Mouse (Mus musculus) E14TG2a.4 (cell line): Measurements from ENCODE around the gene Zfp983.

Source experiments
- H3K27me3 ChIP-seq: 2 replicates; pipeline ENCODE4 v1.6.1; 2014; ENCODE audit warnings: low read length, control low read depth; ENCODE audit not compliant: insufficient read depth
- H3K36me3 ChIP-seq: 2 replicates; pipeline ENCODE4 v1.6.1; 2014; ENCODE audit warnings: low read length, control low read depth; ENCODE audit not compliant: insufficient read depth
- H3K4me1 ChIP-seq: replicated peaks from 2 replicates; pipeline ENCODE4 v1.6.1; 2014; ENCODE audit warnings: low read depth, low read length, control low read depth
- H3K4me3 ChIP-seq: replicated peaks from 2 replicates; pipeline ENCODE4 v1.5.1; 2014; ENCODE audit warnings: mild to moderate bottlenecking, low read length
- H3K9me3 ChIP-seq: 2 replicates; pipeline ENCODE4 v1.6.1; 2014; ENCODE audit warnings: low read length, control low read depth
- CTCF ChIP-seq: conservative IDR thresholded peaks from 2 replicates; pipeline ENCODE4 v1.5.1; 2014; ENCODE audit warnings: low read length
- NANOG ChIP-seq: IDR thresholded peaks from 2 replicates; pipeline ENCODE4 v1.6.1; 2014; ENCODE audit warnings: borderline replicate concordance, low read length, mixed read lengths
- POU5F1 ChIP-seq: IDR thresholded peaks from 2 replicates; pipeline ENCODE4 v1.6.1; 2014; ENCODE audit warnings: low read length, borderline replicate concordance

The Zfp983 gene

GRCm38 (mm10) chr17:21691560-21691959 is 41.1 kb downstream of the Zfp983 start, which contains the start of gene Gm10226:
Gene Gm10226, plus strand, starts transcription at chr17:21691860.
- Histone ChIP-seq H3K4me3 (no peak within 1 kb of the TSS), H3K36me3 (0 out of 2 replicates have a peak, but pooled peaks cover 3% of the 10 kb centered on the region), H3K27me3 (no peaks in the 10 kb centered on the region), H3K4me1 (no peaks in the 10 kb centered on the region), H3K9me3 (no peaks in the 10 kb centered on the region)
- TF ChIP-seq NANOG (no peak), POU5F1 (no peak), CTCF (no peak)

GRCm38 (mm10) chr17:21693342-21693741 is 42.9 kb downstream of the Zfp983 start:
- TF ChIP-seq NANOG (no peak), POU5F1 (no peak), CTCF (no peak)
- Histone ChIP-seq H3K4me3 (no peak overlapping the region), H3K27me3 (no peaks in the 10 kb centered on the region), H3K9me3 (no peaks in the 10 kb centered on the region), H3K4me1 (no peaks in the 10 kb centered on the region), H3K36me3 (0 out of 2 replicates have a peak, but pooled peaks cover 3% of the 10 kb centered on the region)

- TF ChIP-seq NANOG, result no peak
- TF ChIP-seq CTCF, result no peak
- TF ChIP-seq POU5F1, result no peak
- Histone ChIP-seq H3K36me3 (0 out of 2 replicates have a peak, but pooled peaks cover under 1% of the 10 kb centered on the region), H3K4me3 (no peak overlapping the region)
These were observed 45.6 kb downstream of the Zfp983 start for GRCm38 (mm10) chr17:21696073-21696472.

GRCm38 (mm10) chr17:21702281-21703240 is 52.1 kb downstream of the Zfp983 start:
- TF ChIP-seq CTCF, result no peak
- Histone ChIP-seq H3K36me3 (no peaks in the 10 kb centered on the region), H3K4me3 (no peak overlapping the region), H3K9me3 (no peaks in the 10 kb centered on the region), H3K4me1 (no peaks in the 10 kb centered on the region), H3K27me3 (no peaks in the 10 kb centered on the region)

More at GRCm38 (mm10) chr17:21696073-21696472, 45.6 kb downstream of the Zfp983 start:
- Histone ChIP-seq H3K4me1 (no peaks in the 10 kb centered on the region), H3K27me3 (no peaks in the 10 kb centered on the region), H3K9me3 (no peaks in the 10 kb centered on the region)

GRCm38 (mm10) chr17:21703414-21703813 is 53.0 kb downstream of the Zfp983 start:
- Histone ChIP-seq H3K36me3 (0 out of 2 replicates have a peak, but pooled peaks cover under 1% of the 10 kb centered on the region), H3K4me1 (peaks cover 5% of the 10 kb centered on the region), H3K4me3 (no peak overlapping the region), H3K9me3 (no peaks in the 10 kb centered on the region), H3K27me3 (no peaks in the 10 kb centered on the region)
- TF ChIP-seq POU5F1 (no peak), CTCF (no peak), NANOG (no peak)

- H3K36me3 ChIP-seq, result peaks cover 23% of the 10 kb centered on the region
- no peaks in the 10 kb centered on the region for H3K9me3 ChIP-seq
- no peaks in the 10 kb centered on the region for H3K27me3 ChIP-seq
- peaks cover 10% of the 10 kb centered on the region for H3K4me1 ChIP-seq
- peak within 1 kb of the TSS; percentile 89 for H3K4me3 ChIP-seq
- TF ChIP-seq CTCF (no peak), POU5F1 (no peak), NANOG (no peak)
These were observed 57.0 kb downstream of the Zfp983 start, which contains the start of gene Zfp760 for GRCm38 (mm10) chr17:21707343-21707996. Gene Zfp760, plus strand, starts transcription at chr17:21707741.

- Histone ChIP-seq H3K4me3 (peak overlapping the region; percentile 89), H3K9me3 (no peaks in the 10 kb centered on the region), H3K4me1 (peaks cover 10% of the 10 kb centered on the region), H3K36me3 (peaks cover 26% of the 10 kb centered on the region), H3K27me3 (no peaks in the 10 kb centered on the region)
- TF ChIP-seq POU5F1, result no peak
- TF ChIP-seq CTCF, result no peak
- TF ChIP-seq NANOG, result no peak
These were observed 58.0 kb downstream of the Zfp983 start for GRCm38 (mm10) chr17:21708401-21708800.
